Mouse (Mus musculus) inflammation-experienced regulatory T-cells, adult 16 weeks (primary cell): ENCODE results near the gene Pou4f1. TPM values are rescaled to one million over a fixed set of nuclear protein-coding genes. Genes with fewer than 3 reads are reported as not detected.

Source experiments
- polyA plus RNA-seq: library from polyadenylated mRNA; unstranded; fragments of 100-300 nt; shearing (Covaris generic); gene quantifications from one replicate; pipeline ENCODE4 v1.2.1, GENCODE M21; 2017

The Pou4f1 gene
- polyA plus RNA-seq, result not detected

GRCm38 (mm10) chr14:104467966-104468622 lies at the start of gene Pou4f1:
Pou4f1 (minus strand) TSS chr14:104467999.

Other genes with a start within 250 kb of the Pou4f1 start
- 27.2 TPM for gene Rnf219, start 54.6 kb upstream of the Pou4f1 start, polyA plus RNA-seq